In genomic region chr14:25588946-25589937, GRCm38 (mm10) we compare ENCODE assay signal across 8 mouse cellular contexts.
DNase-seq lines count a peak whose midpoint lies in the region; ATAC-seq lines count a peak whose summit lies in the region.

No protein-coding gene starts in this region.

- peak; percentile 54 for DNase-seq in left cerebral cortex, postnatal 4 days
- no peak for DNase-seq in left cerebral cortex, adult 11 months (ENCODE audit: low spot score)
- no peak for DNase-seq in forebrain, embryonic 14.5 days (ENCODE audit: low spot score)
- DNase-seq in kidney, adult 9 months = no peak
- DNase-seq in left cerebral cortex, adult 8-10 months (ENCODE audit: low spot score in 2 of 2) = no peak

- peaks cover 16% of the 10 kb centered on the region for H3K36me3 ChIP-seq in forebrain, embryonic 14.5 days (ENCODE audit: control insufficient read depth, insufficient read depth, low read length)
- no peaks in the 10 kb centered on the region for H3K36me3 ChIP-seq in hindbrain, embryonic 16.5 days (ENCODE audit: control insufficient read depth, insufficient read depth, low read length)
- H3K36me3 ChIP-seq in neural tube, embryonic 12.5 days = 0 out of 2 replicates have a peak, but pooled peaks cover 16% of the 10 kb centered on the region

- H3K9ac ChIP-seq in forebrain, embryonic 14.5 days (ENCODE audit: low read length) = no peak overlapping the region
- 0 out of 2 replicates have a peak overlapping the region, but pooled peaks have one; percentile 8 for H3K9ac ChIP-seq in hindbrain, embryonic 16.5 days (ENCODE audit: low read depth, low read length)
- 0 out of 2 replicates have a peak overlapping the region, but pooled peaks have one; percentile 35 for H3K9ac ChIP-seq in neural tube, embryonic 12.5 days

- H3K4me1 ChIP-seq in brown adipose tissue, adult 24 weeks (ENCODE audit: control insufficient read depth, insufficient read depth, insufficient read length, low read length) = peaks cover 56% of the 10 kb centered on the region
- peaks cover 71% of the 10 kb centered on the region for H3K4me1 ChIP-seq in forebrain, embryonic 14.5 days (ENCODE audit: control insufficient read depth, insufficient read depth, low read length)
- H3K4me1 ChIP-seq in hindbrain, embryonic 16.5 days (ENCODE audit: control insufficient read depth, insufficient read depth, low read depth, low read length) = peaks cover 72% of the 10 kb centered on the region
- peaks cover 89% of the 10 kb centered on the region for H3K4me1 ChIP-seq in neural tube, embryonic 12.5 days

- H3K4me2 ChIP-seq in forebrain, embryonic 14.5 days (ENCODE audit: low read length) = no peak overlapping the region
- no peak overlapping the region for H3K4me2 ChIP-seq in hindbrain, embryonic 16.5 days (ENCODE audit: low read length)
- H3K4me2 ChIP-seq in neural tube, embryonic 12.5 days (replicated peaks) = no peak overlapping the region; the same call in 1 of the 2 replicates

- ATAC-seq in forebrain, embryonic 14.5 days = no peak
- no peak for ATAC-seq in hindbrain, embryonic 16.5 days
- ATAC-seq in neural tube, embryonic 12.5 days (ENCODE audit: low FRiP score, low read depth) = no peak

- 0 out of 2 replicates have a peak overlapping the region, but pooled peaks have one; percentile 31 for H3K27ac ChIP-seq in brown adipose tissue, adult 24 weeks (replicated peaks; ENCODE audit: low read depth, low read length)
- H3K27ac ChIP-seq in forebrain, embryonic 14.5 days (ENCODE audit: low read depth, low read length) = peak overlapping the region; percentile 99; the same call in 1 of the 2 replicates
- H3K27ac ChIP-seq in hindbrain, embryonic 16.5 days (ENCODE audit: low read depth, low read length) = peak overlapping the region; percentile 97
- peak overlapping the region; percentile 50 for H3K27ac ChIP-seq in neural tube, embryonic 12.5 days

- 62% methylated on average over 16 of the region's 16 CpGs for WGBS in forebrain, embryonic 14.5 days
- WGBS in hindbrain, embryonic 16.5 days = 44% methylated on average over 16 of the region's 16 CpGs
- WGBS in neural tube, embryonic 12.5 days = 56% methylated on average over 16 of the region's 16 CpGs

- intact Hi-C loops in left cerebral cortex, postnatal 4 days (cut with DNase I) = no loop called here

- H3K27me3 ChIP-seq in forebrain, embryonic 14.5 days (replicated peaks; ENCODE audit: control insufficient read depth, insufficient read depth, low read length) = no peaks in the 10 kb centered on the region
- no peaks in the 10 kb centered on the region for H3K27me3 ChIP-seq in hindbrain, embryonic 16.5 days (replicated peaks; ENCODE audit: control insufficient read depth, insufficient read depth, low read length)
- no peaks in the 10 kb centered on the region for H3K27me3 ChIP-seq in neural tube, embryonic 12.5 days (replicated peaks)

- H3K9me3 ChIP-seq in forebrain, embryonic 14.5 days (replicated peaks; ENCODE audit: control insufficient read depth, low read length) = no peaks in the 10 kb centered on the region
- no peaks in the 10 kb centered on the region for H3K9me3 ChIP-seq in hindbrain, embryonic 16.5 days (ENCODE audit: control insufficient read depth, low read length)
- no peaks in the 10 kb centered on the region for H3K9me3 ChIP-seq in neural tube, embryonic 12.5 days

- H3K4me3 ChIP-seq in brown adipose tissue, adult 24 weeks (ENCODE audit: insufficient read depth, low read depth, low read length) = no peak overlapping the region
- no peak overlapping the region for H3K4me3 ChIP-seq in forebrain, embryonic 14.5 days (ENCODE audit: low read depth, low read length)
- H3K4me3 ChIP-seq in hindbrain, embryonic 16.5 days (ENCODE audit: low read length) = no peak overlapping the region
- H3K4me3 ChIP-seq in neural tube, embryonic 12.5 days = no peak overlapping the region

Comparison
In these comparisons a context has a peak if more than half of its experiments do, and no peak if none do; other contexts are left out.
1. H3K27ac ChIP-seq: peak in every context shown above with its lines; median percentile 99 in forebrain, embryonic 14.5 days; 97 in hindbrain, embryonic 16.5 days; 50 in neural tube, embryonic 12.5 days; 31 in brown adipose tissue, adult 24 weeks.